ENCODE assay signal across 18 mouse cellular contexts in the genomic region with DNA sequence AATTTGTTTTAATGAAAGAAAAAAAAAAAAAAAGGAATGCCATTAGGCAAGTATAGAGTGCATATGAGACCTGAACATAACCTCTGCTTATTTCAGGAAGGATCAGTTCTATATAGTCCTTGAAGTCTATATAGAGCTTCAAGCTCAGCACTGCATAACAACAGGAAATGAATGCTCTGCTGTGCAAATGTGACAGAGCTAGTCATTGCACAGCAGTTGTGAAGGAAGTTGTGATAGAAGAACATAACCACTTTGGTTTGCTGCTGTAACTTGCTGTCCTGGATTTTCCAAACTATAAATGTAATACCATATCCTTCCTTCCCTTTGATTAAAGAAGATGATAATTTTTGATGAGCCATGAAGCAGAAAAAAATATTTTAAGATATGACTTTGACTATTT.
"Had no signal": no experiment of that assay in that cellular context is flagged by ENCODE, and none has a peak within 500 bp of the region (broad histone marks: within the 10 kb centered on the region; RNA-seq: fewer than 3 reads in every experiment).

No protein-coding gene starts in this region.

- H3K4me3 ChIP-seq: layer of hippocampus, adult 2 months; liver, embryonic 13.5 days; megakaryocyte, embryonic 14.5 days; midbrain, embryonic 10.5 days; midbrain, embryonic 13.5 days; myocyte had no signal

- H3K4me2 ChIP-seq: liver, embryonic 13.5 days; lung, embryonic 14.5 days; midbrain, embryonic 13.5 days had no signal

- H3K9me3 ChIP-seq: liver, embryonic 13.5 days; megakaryocyte, embryonic 14.5 days; midbrain, embryonic 10.5 days; midbrain, embryonic 13.5 days had no signal

- H3K27me3 ChIP-seq: liver, embryonic 13.5 days; megakaryocyte, embryonic 14.5 days; midbrain, embryonic 13.5 days had no signal

- DNase-seq: kidney, adult 18-20 months; kidney, postnatal 25 days; layer of hippocampus, adult 9-11 months; liver, embryonic 13.5 days; lung, embryonic 14.5 days; lung, postnatal 36 days; right cerebral cortex, adult 18-20 months; right cerebral cortex, postnatal 14 days; right cerebral cortex, postnatal 4 days; thymus, adult 2 months; thymus, postnatal 36 days had no signal

- H3K9ac ChIP-seq: liver, embryonic 13.5 days; lung, embryonic 14.5 days; midbrain, embryonic 13.5 days had no signal

- H3K27ac ChIP-seq: kidney, postnatal 0 days; layer of hippocampus, adult 2 months; liver, embryonic 13.5 days; midbrain, embryonic 10.5 days; midbrain, embryonic 13.5 days; stomach, postnatal 0 days had no signal
